Mouse (Mus musculus) cerebellum, postnatal 14 days (tissue): ENCODE data around the gene Lig3.
A peak's percentile ranks its signal among the peaks of the same experiment; 100 is the strongest.

Experiments
- DNase-seq, 2 experiments: peaks; one replicate each; pipeline ENCODE4 v3.0.0; 2021; ENCODE audit warnings: mixed read lengths in 2 of 2

The Lig3 gene

GRCm38 (mm10) chr11:82780983-82781903 is at the start of gene Lig3:
TSS of gene Lig3 (plus strand) at chr11:82781108.
- peak; percentile 97 for DNase-seq

GRCm38 (mm10) chr11:82734227-82734626 is 46.7 kb upstream of the Lig3 start:
- no peak for DNase-seq

GRCm38 (mm10) chr11:82739006-82739405 is 41.9 kb upstream of the Lig3 start:
- DNase-seq, result no peak

GRCm38 (mm10) chr11:82746138-82746537 is 34.8 kb upstream of the Lig3 start:
- DNase-seq, result peak; percentile 11 to 38

GRCm38 (mm10) chr11:82746857-82747366 is 34.0 kb upstream of the Lig3 start:
- no peak for DNase-seq

GRCm38 (mm10) chr11:82752349-82753115 is 28.4 kb upstream of the Lig3 start:
- DNase-seq, result no peak

- no peak for DNase-seq
These were observed 25.0 kb upstream of the Lig3 start for GRCm38 (mm10) chr11:82755919-82756318.

- DNase-seq, result no peak
These were observed 18.6 kb upstream of the Lig3 start for GRCm38 (mm10) chr11:82762286-82762829.

- DNase-seq, result no peak
These were observed 17.6 kb upstream of the Lig3 start for GRCm38 (mm10) chr11:82763261-82763660.

GRCm38 (mm10) chr11:82763742-82764437 is 17.0 kb upstream of the Lig3 start, which contains the start of the genes Cct6b and Zfp830:
TSS of gene Cct6b (minus strand) at chr11:82764321.
TSS of gene Zfp830 (plus strand) at chr11:82764345.
- DNase-seq, result peak; percentile 96

GRCm38 (mm10) chr11:82764438-82764924 is 16.4 kb upstream of the Lig3 start:
- no peak for DNase-seq

GRCm38 (mm10) chr11:82780134-82780533 is 774 bp upstream of the Lig3 start:
- no peak for DNase-seq

GRCm38 (mm10) chr11:82782197-82782596 is 1.3 kb downstream of the Lig3 start:
- no peak for DNase-seq

GRCm38 (mm10) chr11:82783453-82783852 is 2.5 kb downstream of the Lig3 start:
- no peak for DNase-seq

- DNase-seq, result no peak
These were observed 25.7 kb downstream of the Lig3 start for GRCm38 (mm10) chr11:82806656-82807055.

- DNase-seq, result no peak
These were observed 26.5 kb downstream of the Lig3 start for GRCm38 (mm10) chr11:82807370-82807769.

- DNase-seq, result peak; percentile 10 to 21
These were observed 27.6 kb downstream of the Lig3 start for GRCm38 (mm10) chr11:82808485-82808884.

- peak; percentile 17 to 58 for DNase-seq
These were observed 38.4 kb downstream of the Lig3 start for GRCm38 (mm10) chr11:82819350-82819749.

GRCm38 (mm10) chr11:82820788-82821456 is 40.0 kb downstream of the Lig3 start:
- DNase-seq, result no peak

GRCm38 (mm10) chr11:82826818-82827217 is 45.9 kb downstream of the Lig3 start:
- DNase-seq, result no peak
